Mouse (Mus musculus) thymus, adult 2 months (tissue): Measurements from ENCODE around the gene Gm973. TPM values are rescaled to one million over a fixed set of nuclear protein-coding genes. Genes with fewer than 3 reads are reported as not detected.

Experiments used
- DNase-seq: peaks from one replicate; pipeline ENCODE4 v3.0.0; 2021
- H3K27ac ChIP-seq: fragments of 200-500 bp; 2 replicates; pipeline ENCODE4 v1.5.1; 2012; ENCODE audit warnings: low read length, control low read depth; ENCODE audit not compliant: control insufficient read depth, insufficient read depth
- H3K27me3 ChIP-seq: fragments of 200-500 bp; 2 replicates; pipeline ENCODE4 v1.6.1; 2012; ENCODE audit warnings: mild to moderate bottlenecking, low read length, moderate library complexity, mixed read lengths; ENCODE audit not compliant: control insufficient read depth, insufficient read depth
- H3K36me3 ChIP-seq: fragments of 200-500 bp; 2 replicates; pipeline ENCODE4 v1.6.1; 2012; ENCODE audit warnings: mild to moderate bottlenecking, low read length, moderate library complexity; ENCODE audit not compliant: control insufficient read depth, insufficient read depth
- H3K4me1 ChIP-seq: fragments of 200-500 bp; replicated peaks from 2 replicates; pipeline ENCODE4 v1.6.1; 2012; ENCODE audit warnings: low read length; ENCODE audit not compliant: control insufficient read depth, insufficient read depth
- H3K4me3 ChIP-seq: fragments of 200-500 bp; 2 replicates; pipeline ENCODE4 v1.5.1; 2012; ENCODE audit warnings: mild to moderate bottlenecking, low read length, control low read depth, moderate library complexity; ENCODE audit not compliant: control insufficient read depth, insufficient read depth
- CTCF ChIP-seq: fragments of 200-500 bp; IDR thresholded peaks from 2 replicates; pipeline ENCODE4 v1.5.1; 2012; ENCODE audit warnings: mild to moderate bottlenecking, control low read depth, low read length, moderate library complexity, borderline replicate concordance; ENCODE audit not compliant: control insufficient read depth, poor library complexity, insufficient read depth; ENCODE audit errors: extremely low read depth
- POLR2A ChIP-seq: fragments of 200-500 bp; IDR thresholded peaks from 2 replicates; pipeline ENCODE4 v1.6.1; 2012; ENCODE audit warnings: mild to moderate bottlenecking, low read length, control low read depth, moderate library complexity; ENCODE audit not compliant: control insufficient read depth, poor library complexity, insufficient read depth; ENCODE audit errors: extremely low read depth
- WGBS: fragments of 180-500 bp; shearing (Covaris S2); methylation state at CpG from one replicate; pipeline ENCODE4 v1.1.7; 2018; 5-methylcytosine and 5-hydroxymethylcytosine counted together
- polyA plus RNA-seq: library from polyadenylated mRNA; depleted of rRNA; stranded (reverse); fragments of >200 nt; gene quantifications from 2 replicates; pipeline ENCODE4 v1.2.3, GENCODE M21; 2012

Gene Gm973
- polyA plus RNA-seq, 1 experiment = 0.09 TPM

DNA sequence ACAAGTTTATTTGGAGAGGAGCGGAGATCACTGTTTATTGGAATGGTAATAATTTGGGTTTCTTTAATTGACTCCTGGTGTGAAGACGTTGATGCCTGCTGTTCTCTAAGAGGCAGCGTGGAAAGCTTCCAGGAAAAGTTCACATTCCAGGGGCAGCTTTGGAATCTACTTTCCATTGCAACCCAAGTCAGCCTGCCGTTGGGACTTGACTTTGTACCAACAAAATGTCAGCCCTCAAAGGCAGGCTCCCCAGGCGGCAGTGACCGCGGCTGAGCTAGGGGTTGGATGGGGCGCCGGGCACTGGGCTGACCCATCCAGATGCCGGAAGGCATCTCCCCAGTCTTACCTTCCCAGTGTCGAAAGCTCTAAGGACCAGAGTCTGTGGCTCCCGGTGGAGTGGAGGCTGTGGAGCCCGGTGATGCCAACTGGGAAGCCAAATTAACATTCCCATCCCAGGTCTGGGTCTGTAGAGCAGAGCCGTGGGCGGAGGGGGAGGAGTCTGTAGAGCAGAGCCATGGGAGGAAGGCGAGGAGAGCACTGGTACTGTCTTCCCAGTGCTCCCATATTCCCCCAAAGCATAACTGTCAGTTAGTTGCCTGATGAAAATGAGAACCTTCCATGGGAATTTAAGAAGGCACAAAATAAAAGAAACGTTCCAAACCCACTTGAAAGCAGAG lies 7.5 kb upstream of the Gm973 start:
- WGBS = 78% methylated on average over 17 of the region's 17 CpGs
- no peak for DNase-seq
- TF ChIP-seq CTCF = no peak
- no peak for TF ChIP-seq POLR2A
- H3K4me1 ChIP-seq = no peaks in the 10 kb centered on the region
- H3K4me3 ChIP-seq = no peak overlapping the region
- H3K27me3 ChIP-seq = no peaks in the 10 kb centered on the region
- H3K27ac ChIP-seq = no peak overlapping the region
- H3K36me3 ChIP-seq = no peaks in the 10 kb centered on the region

- no peaks in the 10 kb centered on the region for H3K27me3 ChIP-seq
- TF ChIP-seq CTCF = no peak
- no peak for TF ChIP-seq POLR2A
- DNase-seq = no peak
- H3K4me1 ChIP-seq = no peaks in the 10 kb centered on the region
- 89% methylated on average over 9 of the region's 9 CpGs for WGBS
- no peak overlapping the region for H3K4me3 ChIP-seq
- no peaks in the 10 kb centered on the region for H3K36me3 ChIP-seq
- H3K27ac ChIP-seq = no peak overlapping the region
Measured at GRCm38 (mm10) chr1:59511566-59512270, 4.3 kb upstream of the Gm973 start.

GRCm38 (mm10) chr1:59520226-59520837 lies 4.3 kb downstream of the Gm973 start:
- Histone ChIP-seq H3K27me3 (no peaks in the 10 kb centered on the region), H3K4me3 (no peak overlapping the region), H3K27ac (no peak overlapping the region), H3K4me1 (no peaks in the 10 kb centered on the region), H3K36me3 (no peaks in the 10 kb centered on the region)
- no peak for TF ChIP-seq POLR2A
- no peak for TF ChIP-seq CTCF
- DNase-seq = no peak
- WGBS = 86% methylated on average over 11 of the region's 11 CpGs

DNA sequence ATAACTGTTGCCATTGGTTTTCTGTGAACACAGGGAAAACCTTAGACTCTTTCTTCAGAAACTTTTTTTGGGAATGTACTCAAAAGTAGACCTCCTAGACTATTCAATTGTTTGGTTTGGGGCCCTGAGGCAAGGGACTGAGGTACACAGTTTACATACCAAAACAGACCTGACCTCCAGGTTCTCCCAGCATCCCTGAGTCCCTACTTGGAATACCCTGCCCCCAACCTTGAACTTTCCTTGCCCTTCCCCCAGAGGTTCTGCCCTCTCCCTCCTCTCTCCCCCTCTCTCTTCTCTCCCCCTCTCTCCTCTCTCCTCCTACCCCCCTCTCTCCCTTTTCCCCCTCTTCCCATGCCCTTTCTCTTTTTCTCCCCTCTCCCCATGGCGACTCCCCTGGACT lies 6.4 kb downstream of the Gm973 start:
- WGBS = 89% methylated on average over 1 of the region's 1 CpGs
- no peak for DNase-seq
- Histone ChIP-seq H3K27me3 (no peaks in the 10 kb centered on the region), H3K4me3 (no peak overlapping the region), H3K36me3 (no peaks in the 10 kb centered on the region), H3K27ac (no peak overlapping the region), H3K4me1 (no peaks in the 10 kb centered on the region)
- TF ChIP-seq POLR2A (no peak), CTCF (no peak)

DNA sequence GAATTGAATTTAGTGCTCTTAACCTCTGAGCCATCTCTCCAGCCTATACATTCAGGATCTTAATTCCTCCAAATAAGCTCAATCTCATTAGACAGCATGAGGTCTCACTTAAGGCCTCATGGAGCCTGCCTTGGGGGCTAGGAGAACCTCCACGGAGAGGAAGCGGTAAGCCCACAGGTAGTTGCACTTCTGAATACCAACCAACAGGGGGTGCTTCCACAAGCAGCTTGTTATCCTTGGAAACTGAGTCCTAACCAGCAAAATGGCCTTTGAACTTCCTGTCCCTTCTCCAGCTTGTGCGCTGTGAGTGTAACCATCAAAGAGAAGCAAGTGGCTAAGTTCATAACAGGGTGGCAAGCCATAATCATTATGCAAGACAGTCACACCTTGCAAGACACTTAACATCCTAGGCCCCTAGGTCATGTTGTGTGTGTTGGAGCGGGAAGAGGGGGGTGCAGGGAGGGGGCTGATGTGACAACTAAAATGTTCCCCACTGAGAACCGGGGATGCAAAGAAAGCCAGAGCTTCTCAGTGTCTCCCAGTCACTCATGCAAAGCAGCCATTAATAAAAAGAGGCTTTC lies 7.4 kb downstream of the Gm973 start:
- WGBS = 88% methylated on average over 5 of the region's 5 CpGs
- DNase-seq = no peak
- Histone ChIP-seq H3K27me3 (no peaks in the 10 kb centered on the region), H3K4me1 (no peaks in the 10 kb centered on the region), H3K4me3 (no peak overlapping the region), H3K36me3 (no peaks in the 10 kb centered on the region), H3K27ac (no peak overlapping the region)
- TF ChIP-seq POLR2A (no peak), CTCF (no peak)

DNA sequence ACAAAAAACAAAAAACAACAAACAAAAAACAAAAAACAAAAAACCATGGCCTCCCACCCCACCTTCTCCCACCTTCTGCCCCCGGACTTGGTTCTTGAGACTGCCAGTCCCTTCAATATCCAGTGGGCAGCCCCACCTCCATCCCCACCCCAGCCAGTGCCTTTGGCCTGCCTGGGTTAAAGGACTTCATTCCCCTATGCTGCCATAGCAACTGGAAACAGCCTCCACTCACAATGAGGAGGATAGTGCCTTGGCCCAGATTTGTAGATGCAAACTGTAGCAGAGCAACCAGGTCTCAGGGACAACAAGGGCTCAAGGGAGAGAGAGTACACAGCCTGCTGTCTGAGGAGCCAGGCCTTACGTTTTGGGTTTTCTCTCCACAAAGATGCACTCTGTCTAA lies 8.0 kb downstream of the Gm973 start:
- TF ChIP-seq CTCF = no peak
- no peak for TF ChIP-seq POLR2A
- Histone ChIP-seq H3K4me3 (no peak overlapping the region), H3K36me3 (no peaks in the 10 kb centered on the region), H3K27ac (no peak overlapping the region), H3K27me3 (no peaks in the 10 kb centered on the region), H3K4me1 (no peaks in the 10 kb centered on the region)
- DNase-seq = no peak
- 94% methylated on average over 2 of the region's 2 CpGs for WGBS

DNA sequence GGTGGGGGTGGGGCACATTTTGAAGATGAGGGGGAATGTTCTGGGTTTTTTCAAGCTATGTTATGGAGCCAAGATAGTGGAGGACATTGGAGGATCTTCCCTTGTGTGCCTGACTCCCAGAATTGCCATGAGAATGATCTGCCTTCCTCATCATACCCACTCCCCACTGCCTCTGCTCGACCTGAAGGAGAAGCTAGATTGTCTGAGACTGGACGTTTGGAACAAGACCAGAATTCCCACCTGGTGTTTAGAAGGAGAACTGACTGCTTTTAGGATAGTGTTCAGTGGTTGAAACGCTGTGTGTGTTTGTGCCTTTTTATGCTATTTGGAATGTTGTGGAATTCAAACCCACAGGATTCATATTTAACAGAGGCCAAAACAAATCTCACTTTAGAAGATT lies 8.7 kb downstream of the Gm973 start:
- DNase-seq = no peak
- Histone ChIP-seq H3K4me3 (no peak overlapping the region), H3K36me3 (no peaks in the 10 kb centered on the region), H3K4me1 (no peaks in the 10 kb centered on the region), H3K27ac (no peak overlapping the region), H3K27me3 (no peaks in the 10 kb centered on the region)
- WGBS = 86% methylated on average over 3 of the region's 3 CpGs
- TF ChIP-seq CTCF = no peak
- no peak for TF ChIP-seq POLR2A
